ENCODE assay signal across 8 mouse cellular contexts in genomic region chr19:23758554-23759321, GRCm38 (mm10). TPM values are rescaled to one million over a fixed set of nuclear protein-coding genes. Genes with fewer than 3 reads are reported as not detected.
A peak's percentile ranks its signal among the peaks of the same experiment; 100 is the strongest.
DNase-seq lines count a peak whose midpoint lies in the region; ATAC-seq and TF ChIP-seq lines count a peak whose summit lies in the region.

Gene Apba1 (plus strand): TSS chr19:23758887.

- H3K4me1 ChIP-seq in embryonic facial prominence, embryonic 10.5 days: peaks cover 20% of the 10 kb centered on the region
- peaks cover 6% of the 10 kb centered on the region for H3K4me1 ChIP-seq in heart, embryonic 12.5 days (replicated peaks)
- H3K4me1 ChIP-seq in liver, adult 2 months (ENCODE audit: control insufficient read depth, insufficient read depth, low read length): no peaks in the 10 kb centered on the region
- peaks cover 11% of the 10 kb centered on the region for H3K4me1 ChIP-seq in midbrain, postnatal 0 days (ENCODE audit: insufficient read depth, low read length)

- H3K9ac ChIP-seq in heart, embryonic 12.5 days: peak within 1 kb of the TSS; percentile 74
- peak within 1 kb of the TSS; percentile 88 for H3K9ac ChIP-seq in liver, adult 2 months (ENCODE audit: low read depth, low read length)
- H3K9ac ChIP-seq in midbrain, postnatal 0 days (replicated peaks; ENCODE audit: low read length, poor library complexity, severe bottlenecking): peak within 1 kb of the TSS; percentile 90

- H3K36me3 ChIP-seq in embryonic facial prominence, embryonic 10.5 days (replicated peaks): no peaks in the 10 kb centered on the region
- no peaks in the 10 kb centered on the region for H3K36me3 ChIP-seq in heart, embryonic 12.5 days
- H3K36me3 ChIP-seq in liver, adult 2 months (ENCODE audit: control insufficient read depth, insufficient read depth, low read length): no peaks in the 10 kb centered on the region
- no peaks in the 10 kb centered on the region for H3K36me3 ChIP-seq in midbrain, postnatal 0 days (ENCODE audit: insufficient read depth, low read length)

- H3K27me3 ChIP-seq in embryonic facial prominence, embryonic 10.5 days (replicated peaks; ENCODE audit: low read depth, poor library complexity, severe bottlenecking): peaks cover 40% of the 10 kb centered on the region
- H3K27me3 ChIP-seq in heart, embryonic 12.5 days (replicated peaks): peaks cover 18% of the 10 kb centered on the region
- H3K27me3 ChIP-seq in liver, adult 2 months (ENCODE audit: control insufficient read depth, insufficient read depth, low read length): peaks cover 7% of the 10 kb centered on the region
- H3K27me3 ChIP-seq in midbrain, postnatal 0 days (ENCODE audit: insufficient read depth, low read length): no peaks in the 10 kb centered on the region

- peak; percentile 84 for ATAC-seq in heart, embryonic 12.5 days (ENCODE audit: insufficient number of reproducible peaks, low FRiP score)
- ATAC-seq in midbrain, postnatal 0 days (ENCODE audit: low FRiP score): peak; percentile 89

- DNase-seq in gastrocnemius, adult 2 months: peak; percentile 85
- no peak for DNase-seq in gastrocnemius, adult 18-20 months (ENCODE audit: low spot score)
- DNase-seq in embryonic facial prominence, embryonic 10.5 days (ENCODE audit: low spot score): peak; percentile 78
- peak; percentile 82 for DNase-seq in kidney, postnatal 10 days
- DNase-seq in liver, adult 2 months (ENCODE audit: extremely low read depth, low read depth, low spot score): peak; percentile 3
- peak; percentile 95 for DNase-seq in midbrain, postnatal 0 days (ENCODE audit: low spot score)
- peak; percentile 17 to 44 for DNase-seq in spleen, postnatal 14 days (ENCODE audit: low spot score in 2 of 2)

- no peaks in the 10 kb centered on the region for H3K9me3 ChIP-seq in embryonic facial prominence, embryonic 10.5 days
- 0 out of 2 replicates have a peak, but pooled peaks cover 5% of the 10 kb centered on the region for H3K9me3 ChIP-seq in heart, embryonic 12.5 days (replicated peaks)
- no peaks in the 10 kb centered on the region for H3K9me3 ChIP-seq in midbrain, postnatal 0 days (ENCODE audit: low read length)

- peak within 1 kb of the TSS; percentile 89 for H3K4me3 ChIP-seq in gastrocnemius, adult 2 months
- peak within 1 kb of the TSS; percentile 80 for H3K4me3 ChIP-seq in embryonic facial prominence, embryonic 10.5 days
- H3K4me3 ChIP-seq in heart, embryonic 12.5 days: peak within 1 kb of the TSS; percentile 76
- H3K4me3 ChIP-seq in liver, adult 2 months (ENCODE audit: insufficient read depth, low read depth, low read length): peak within 1 kb of the TSS; percentile 81
- H3K4me3 ChIP-seq in midbrain, postnatal 0 days (ENCODE audit: low read depth, low read length): peak within 1 kb of the TSS; percentile 76

- H3K79me2 ChIP-seq in liver, adult 2 months (ENCODE audit: control insufficient read depth, insufficient read depth, low read length): no peaks in the 10 kb centered on the region

- intact Hi-C loops in gastrocnemius, adult 2 months (cut with DNase I): loop anchor here (2.0 to 10.0 kb wide), 2 partner anchors 72 to 206 kb away; partner anchors contain the start of gene Ptar1

- TF ChIP-seq POLR2A in liver, adult 2 months (IDR thresholded peaks at IDR 0.05; ENCODE audit: extremely low read depth, insufficient read depth, low read length): no peak

- peak within 1 kb of the TSS; percentile 89 for H3K4me2 ChIP-seq in heart, embryonic 12.5 days
- H3K4me2 ChIP-seq in midbrain, postnatal 0 days (ENCODE audit: low read depth, low read length, poor library complexity, severe bottlenecking): peak within 1 kb of the TSS; percentile 74

- peak within 1 kb of the TSS; percentile 92 for H3K27ac ChIP-seq in gastrocnemius, adult 2 months
- H3K27ac ChIP-seq in embryonic facial prominence, embryonic 10.5 days (replicated peaks): peak within 1 kb of the TSS; percentile 91
- peak within 1 kb of the TSS; percentile 40; the same call in 1 of the 2 replicates for H3K27ac ChIP-seq in heart, embryonic 12.5 days (ENCODE audit: poor library complexity, severe bottlenecking)
- peak within 1 kb of the TSS; percentile 10; the same call in 1 of the 2 replicates for H3K27ac ChIP-seq in liver, adult 2 months (replicated peaks; ENCODE audit: insufficient read depth, low read depth, low read length)
- peak within 1 kb of the TSS; percentile 99 for H3K27ac ChIP-seq in midbrain, postnatal 0 days (ENCODE audit: low read depth, low read length)

- peak; percentile 48 for TF ChIP-seq CTCF in gastrocnemius, adult 2 months (IDR thresholded peaks at IDR 0.05)
- no peak for TF ChIP-seq CTCF in liver, adult 2 months (IDR thresholded peaks at IDR 0.05; ENCODE audit: low read depth, low read length)
- peak; percentile 59 for TF ChIP-seq CTCF in midbrain, postnatal 0 days (IDR thresholded peaks at IDR 0.05)

- whole genome bisulfite sequencing in embryonic facial prominence, embryonic 10.5 days: under 1% methylated on average over 98 of the region's 98 CpGs
- WGBS in heart, embryonic 12.5 days: under 1% methylated on average over 97 of the region's 98 CpGs
- WGBS in liver, adult 2 months: under 1% methylated on average over 90 of the region's 98 CpGs
- under 1% methylated on average over 40 of the region's 98 CpGs for WGBS in midbrain, postnatal 0 days

RNA-seq across cellular contexts. Expression of gene Apba1, which starts in this region (rescaled TPM):
- total RNA-seq in gastrocnemius, adult 2 months (2021): 1 to 10 TPM in 1 of 2 experiments, under 1 TPM in 1; 0.74 to 1.7 TPM
- total RNA-seq in gastrocnemius, adult 18-20 months (2021): 1 to 10 TPM in 1 of 2 experiments, under 1 TPM in 1; 0.82 to 1.3 TPM
- polyA plus RNA-seq in embryonic facial prominence, embryonic 10.5 days (2016; fragmentation: Nextera tagmentation; extraction: Ambion mirVana): 0.31 TPM in 2 replicates
- polyA plus RNA-seq in heart, embryonic 12.5 days (2016; fragmentation: Nextera tagmentation; extraction: Ambion mirVana): 0.49 and 0.51 TPM in 2 replicates
- 0.18 and 0.27 TPM in 2 replicates for total RNA-seq in liver, adult 2 months (2014; rRNA removed)
- 0.15 and 0.16 TPM in 2 replicates for polyA plus RNA-seq in liver, adult 2 months (2012; rRNA removed)
- 189 and 193 TPM in 2 replicates for total RNA-seq in midbrain, postnatal 0 days (2014; rRNA removed)
- 15.4 and 17.2 TPM in 2 replicates for polyA plus RNA-seq in midbrain, postnatal 0 days (2015; fragmentation: Nextera tagmentation; extraction: Ambion mirVana)

Comparison
In these comparisons a context has a peak if more than half of its experiments do, and no peak if none do; other contexts are left out.
1. RNA of gene Apba1 (total RNA-seq): 189 to 193 TPM in midbrain, postnatal 0 days; 0.74 to 1.7 TPM in gastrocnemius, adult 2 months, 0.82 to 1.3 TPM in gastrocnemius, adult 18-20 months and 0.18 to 0.27 TPM in liver, adult 2 months; every median in the first group is over 10 times any median in the second.
2. RNA of gene Apba1 (polyA plus RNA-seq): 15.4 to 17.2 TPM in midbrain, postnatal 0 days; 0.49 to 0.51 TPM in heart, embryonic 12.5 days, 0.31 TPM in embryonic facial prominence, embryonic 10.5 days and 0.15 to 0.16 TPM in liver, adult 2 months; every median in the first group is over 10 times any median in the second.
3. Peak in DNase-seq, H3K4me3 ChIP-seq and H3K27ac ChIP-seq in embryonic facial prominence, embryonic 10.5 days; RNA of the gene not detected or under 1 TPM.
4. Peak in ATAC-seq, H3K4me3 ChIP-seq, H3K27ac ChIP-seq, H3K9ac ChIP-seq and H3K4me2 ChIP-seq in heart, embryonic 12.5 days; RNA of the gene not detected or under 1 TPM.
5. Peak in DNase-seq, H3K4me3 ChIP-seq, H3K27ac ChIP-seq and H3K9ac ChIP-seq in liver, adult 2 months; RNA of the gene not detected or under 1 TPM.
6. H3K27ac ChIP-seq: peak in every context shown above with its lines; median percentile 99 in midbrain, postnatal 0 days; 92 in gastrocnemius, adult 2 months; 91 in embryonic facial prominence, embryonic 10.5 days; 40 in heart, embryonic 12.5 days; 10 in liver, adult 2 months.
7. Peak in every context shown above with its lines, with median percentiles within 50 percentile points of each other: H3K4me3 ChIP-seq and H3K9ac ChIP-seq.